Mouse (Mus musculus): Measurements from ENCODE around the gene Clstn2. TPM values are rescaled to one million over a fixed set of nuclear protein-coding genes. Genes with fewer than 3 reads are reported as not detected.
A peak's percentile ranks its signal among the peaks of the same experiment; 100 is the strongest.

Clstn2 gene
- total RNA-seq, 1 experiment from 2014 or later, result 5.6 TPM

- DNase-seq, result no peak
These were observed 488.6 kb downstream of the Clstn2 start for GRCm38 (mm10) chr9:97544359-97544758.

- DNase-seq, result no peak
These were observed 491.6 kb downstream of the Clstn2 start for GRCm38 (mm10) chr9:97541419-97541818.

- DNase-seq, result no peak
These were observed 494.8 kb downstream of the Clstn2 start for GRCm38 (mm10) chr9:97538075-97538779.

GRCm38 (mm10) chr9:97534196-97534595, 498.8 kb downstream of the Clstn2 start:
- DNase-seq, result no peak

GRCm38 (mm10) chr9:97533306-97533705, 499.7 kb downstream of the Clstn2 start:
- no peak for DNase-seq

GRCm38 (mm10) chr9:97532536-97532935, 500.4 kb downstream of the Clstn2 start:
- no peak for DNase-seq

- no peak for DNase-seq
These were observed 505.1 kb downstream of the Clstn2 start for GRCm38 (mm10) chr9:97527926-97528325.

- no peak for DNase-seq
These were observed 505.7 kb downstream of the Clstn2 start for GRCm38 (mm10) chr9:97527276-97527675.

- no peak for DNase-seq
These were observed 507.4 kb downstream of the Clstn2 start for GRCm38 (mm10) chr9:97525563-97525962.

GRCm38 (mm10) chr9:97524861-97525260, 508.1 kb downstream of the Clstn2 start:
- DNase-seq, result no peak

- no peak for DNase-seq
These were observed 512.2 kb downstream of the Clstn2 start for GRCm38 (mm10) chr9:97520771-97521170.

- DNase-seq, result no peak
These were observed 516.0 kb downstream of the Clstn2 start for GRCm38 (mm10) chr9:97517006-97517405.

- DNase-seq, result no peak
These were observed 518.3 kb downstream of the Clstn2 start for GRCm38 (mm10) chr9:97514639-97515038.

GRCm38 (mm10) chr9:97512282-97512850, 520.6 kb downstream of the Clstn2 start:
- DNase-seq, result no peak

- DNase-seq, result no peak
These were observed 531.6 kb downstream of the Clstn2 start for GRCm38 (mm10) chr9:97501416-97501815.

- DNase-seq, result no peak
These were observed 537.9 kb downstream of the Clstn2 start for GRCm38 (mm10) chr9:97495056-97495455.

- no peak for DNase-seq
These were observed 541.4 kb downstream of the Clstn2 start for GRCm38 (mm10) chr9:97491626-97492025.

GRCm38 (mm10) chr9:97490591-97491176, 542.3 kb downstream of the Clstn2 start:
- peak; percentile 14 for DNase-seq

- DNase-seq, result peak; percentile 5
These were observed 546.2 kb downstream of the Clstn2 start for GRCm38 (mm10) chr9:97486826-97487225.

GRCm38 (mm10) chr9:97481187-97481586, 551.8 kb downstream of the Clstn2 start:
- DNase-seq, result no peak

GRCm38 (mm10) chr9:97476961-97477360, 556.0 kb downstream of the Clstn2 start:
- no peak for DNase-seq

GRCm38 (mm10) chr9:97476456-97476855, 556.5 kb downstream of the Clstn2 start:
- DNase-seq, result no peak

GRCm38 (mm10) chr9:97474896-97475295, 558.1 kb downstream of the Clstn2 start:
- DNase-seq, result no peak
